In genomic region chr2:131171401-131172104, GRCm38 (mm10) we compare ENCODE assay signal across 8 mouse cellular contexts. TPM values are rescaled to one million over a fixed set of nuclear protein-coding genes. Genes with fewer than 3 reads are reported as not detected.
A peak's percentile ranks its signal among the peaks of the same experiment; 100 is the strongest.
DNase-seq lines count a peak whose midpoint lies in the region; ATAC-seq and TF ChIP-seq lines count a peak whose summit lies in the region.

No protein-coding gene starts in this region.

- H3K9ac ChIP-seq in limb, embryonic 14.5 days (ENCODE audit: low read depth, low read length, severe bottlenecking) = peak overlapping the region; percentile 38; the same call in 1 of the 2 replicates

- no peaks in the 10 kb centered on the region for H3K36me3 ChIP-seq in heart, embryonic 10.5 days
- H3K36me3 ChIP-seq in limb, embryonic 14.5 days (ENCODE audit: control insufficient read depth, insufficient read depth, low read length) = peaks cover 1% of the 10 kb centered on the region; the same call in 1 of the 2 replicates
- 0 out of 2 replicates have a peak, but pooled peaks cover 2% of the 10 kb centered on the region for H3K36me3 ChIP-seq in testis, adult 2 months (ENCODE audit: control insufficient read depth, insufficient read depth, low read length)

- H3K27me3 ChIP-seq in heart, embryonic 10.5 days (ENCODE audit: insufficient read depth, poor library complexity, severe bottlenecking) = peaks cover 57% of the 10 kb centered on the region
- peaks cover 36% of the 10 kb centered on the region for H3K27me3 ChIP-seq in limb, embryonic 14.5 days (ENCODE audit: control insufficient read depth, insufficient read depth, low read length)
- no peaks in the 10 kb centered on the region for H3K27me3 ChIP-seq in testis, adult 2 months (ENCODE audit: control insufficient read depth, insufficient read depth, low read length)

- ATAC-seq in limb, embryonic 14.5 days (ENCODE audit: low FRiP score, low read depth) = peak; percentile 20; the same call in 1 of the 2 replicates
- ATAC-seq in erythroid progenitor cell, adult 5-6 weeks (replicated peaks; ENCODE audit: low FRiP score, poor library complexity, severe bottlenecking) = no peak

- no peak for TF ChIP-seq POLR2A in limb, embryonic 14.5 days (IDR thresholded peaks at IDR 0.05; ENCODE audit: borderline replicate concordance, extremely low read depth, insufficient read depth, insufficient read length)
- TF ChIP-seq POLR2A in testis, adult 2 months (IDR thresholded peaks at IDR 0.05; ENCODE audit: control insufficient read depth, low read depth, low read length) = 0 out of 2 replicates have a peak, but pooled peaks have one; percentile 36

- no peak for TF ChIP-seq CTCF in testis, adult 2 months (IDR thresholded peaks at IDR 0.05; ENCODE audit: control insufficient read depth, insufficient read depth, insufficient replicate concordance, low read depth, low read length)

- H3K4me1 ChIP-seq in heart, embryonic 10.5 days = peaks cover 22% of the 10 kb centered on the region
- H3K4me1 ChIP-seq in limb, embryonic 14.5 days (ENCODE audit: control insufficient read depth, insufficient read depth, low read length) = peaks cover 12% of the 10 kb centered on the region
- H3K4me1 ChIP-seq in testis, adult 2 months (ENCODE audit: control insufficient read depth, insufficient read depth, low read length) = peaks cover 6% of the 10 kb centered on the region

- H3K4me3 ChIP-seq in heart, embryonic 10.5 days = peak overlapping the region; percentile 55
- H3K4me3 ChIP-seq in limb, embryonic 14.5 days (replicated peaks; ENCODE audit: low read length) = peak overlapping the region; percentile 28
- peak overlapping the region; percentile 82 for H3K4me3 ChIP-seq in testis, adult 2 months (ENCODE audit: control insufficient read depth, low read depth, low read length)

- DNase-seq in R1 (ENCODE audit: low read depth, low spot score) = peak; percentile 59
- peak; percentile 74 to 77 for DNase-seq in cerebellum, postnatal 10 days
- no peak for DNase-seq in heart, embryonic 10.5 days (ENCODE audit: low spot score)
- DNase-seq in kidney, adult 9 months = peak; percentile 80
- no peak for DNase-seq in limb, embryonic 14.5 days (ENCODE audit: low spot score)
- DNase-seq in naive thymus-derived CD4-positive, alpha-beta T cell, adult 2 months (ENCODE audit: low read depth) = peak; percentile 48

- no peaks in the 10 kb centered on the region for H3K9me3 ChIP-seq in heart, embryonic 10.5 days
- H3K9me3 ChIP-seq in limb, embryonic 14.5 days (ENCODE audit: control insufficient read depth, low read length) = no peaks in the 10 kb centered on the region

- peak overlapping the region; percentile 48 for H3K4me2 ChIP-seq in limb, embryonic 14.5 days (replicated peaks; ENCODE audit: low read depth, low read length, severe bottlenecking)

- WGBS in heart, embryonic 10.5 days = 3% methylated on average over 43 of the region's 43 CpGs
- 5% methylated on average over 41 of the region's 43 CpGs for WGBS in limb, embryonic 14.5 days

- no peak overlapping the region for H3K27ac ChIP-seq in heart, embryonic 10.5 days
- no peak overlapping the region for H3K27ac ChIP-seq in limb, embryonic 14.5 days (replicated peaks; ENCODE audit: low read depth, low read length)
- no peak overlapping the region; the same call in 1 of the 2 replicates for H3K27ac ChIP-seq in testis, adult 2 months (ENCODE audit: control insufficient read depth, insufficient read depth, low read depth, low read length)

RNA-seq across cellular contexts. Expression of gene Cenpb, which starts 8.3 kb away (rescaled TPM):
- 4.9 and 5.1 TPM in 2 replicates for polyA plus RNA-seq in heart, embryonic 10.5 days (2016; fragmentation: Nextera tagmentation; extraction: Ambion mirVana)
- 48.3 and 56.4 TPM in 2 replicates for polyA plus RNA-seq in limb, embryonic 14.5 days (2012; rRNA removed)
- 9.2 and 12.2 TPM in 2 replicates for polyA plus RNA-seq in limb, embryonic 14.5 days (2014; fragmentation: Nextera tagmentation; extraction: Ambion mirVana)
- polyA plus RNA-seq in testis, adult 2 months (2012; rRNA removed) = 7.6 and 7.9 TPM in 2 replicates
- 8.3 and 8.8 TPM in 2 replicates for total RNA-seq in erythroid progenitor cell, adult 5-6 weeks (2015; ENCODE audit: low replicate concordance)
- total RNA-seq in erythroid progenitor cell, adult 5-6 weeks (2017; ENCODE audit: low replicate concordance) = 12.5 and 15.1 TPM in 2 replicates

RNA-seq across cellular contexts. Expression of gene 1700037H04Rik, which starts 11.7 kb away (rescaled TPM):
- polyA plus RNA-seq in heart, embryonic 10.5 days (2016; fragmentation: Nextera tagmentation; extraction: Ambion mirVana) = 82.6 and 86.0 TPM in 2 replicates
- polyA plus RNA-seq in limb, embryonic 14.5 days (2012; rRNA removed) = 62.7 and 76.1 TPM in 2 replicates
- 59.4 and 67.4 TPM in 2 replicates for polyA plus RNA-seq in limb, embryonic 14.5 days (2014; fragmentation: Nextera tagmentation; extraction: Ambion mirVana)
- polyA plus RNA-seq in testis, adult 2 months (2012; rRNA removed) = 827 and 879 TPM in 2 replicates
- 124 and 160 TPM in 2 replicates for total RNA-seq in erythroid progenitor cell, adult 5-6 weeks (2015; ENCODE audit: low replicate concordance)
- 58.5 and 68.4 TPM in 2 replicates for total RNA-seq in erythroid progenitor cell, adult 5-6 weeks (2017; ENCODE audit: low replicate concordance)

RNA-seq across cellular contexts. Expression of gene Cdc25b, which starts 15.2 kb away (rescaled TPM):
- polyA plus RNA-seq in heart, embryonic 10.5 days (2016; fragmentation: Nextera tagmentation; extraction: Ambion mirVana) = 27.8 and 35.9 TPM in 2 replicates
- 76.4 and 88.9 TPM in 2 replicates for polyA plus RNA-seq in limb, embryonic 14.5 days (2012; rRNA removed)
- 52.1 and 56.2 TPM in 2 replicates for polyA plus RNA-seq in limb, embryonic 14.5 days (2014; fragmentation: Nextera tagmentation; extraction: Ambion mirVana)
- 2.9 and 3.1 TPM in 2 replicates for polyA plus RNA-seq in testis, adult 2 months (2012; rRNA removed)
- total RNA-seq in erythroid progenitor cell, adult 5-6 weeks (2015; ENCODE audit: low replicate concordance) = 345 and 367 TPM in 2 replicates
- total RNA-seq in erythroid progenitor cell, adult 5-6 weeks (2017; ENCODE audit: low replicate concordance) = 664 and 783 TPM in 2 replicates

RNA-seq across cellular contexts. Expression of gene Spef1, which starts 15.5 kb away (rescaled TPM):
- polyA plus RNA-seq in heart, embryonic 10.5 days (2016; fragmentation: Nextera tagmentation; extraction: Ambion mirVana) = 0.75 and 1.5 TPM in 2 replicates
- polyA plus RNA-seq in limb, embryonic 14.5 days (2012; rRNA removed) = 16.3 and 18.2 TPM in 2 replicates
- 6.7 and 8.1 TPM in 2 replicates for polyA plus RNA-seq in limb, embryonic 14.5 days (2014; fragmentation: Nextera tagmentation; extraction: Ambion mirVana)
- polyA plus RNA-seq in testis, adult 2 months (2012; rRNA removed) = 13.1 and 14.8 TPM in 2 replicates
- 4.6 and 4.7 TPM in 2 replicates for total RNA-seq in erythroid progenitor cell, adult 5-6 weeks (2015; ENCODE audit: low replicate concordance)
- 4.1 and 6.4 TPM in 2 replicates for total RNA-seq in erythroid progenitor cell, adult 5-6 weeks (2017; ENCODE audit: low replicate concordance)

RNA-seq across cellular contexts. Expression of gene Ap5s1, which starts 35.3 kb away (rescaled TPM):
- 23.6 and 33.3 TPM in 2 replicates for polyA plus RNA-seq in heart, embryonic 10.5 days (2016; fragmentation: Nextera tagmentation; extraction: Ambion mirVana)
- 29.5 and 50.9 TPM in 2 replicates for polyA plus RNA-seq in limb, embryonic 14.5 days (2012; rRNA removed)
- 25.9 and 26.7 TPM in 2 replicates for polyA plus RNA-seq in limb, embryonic 14.5 days (2014; fragmentation: Nextera tagmentation; extraction: Ambion mirVana)
- polyA plus RNA-seq in testis, adult 2 months (2012; rRNA removed) = 12.7 TPM in 2 replicates
- total RNA-seq in erythroid progenitor cell, adult 5-6 weeks (2015; ENCODE audit: low replicate concordance) = 10.8 and 11.3 TPM in 2 replicates
- 10.9 and 11.4 TPM in 2 replicates for total RNA-seq in erythroid progenitor cell, adult 5-6 weeks (2017; ENCODE audit: low replicate concordance)

Comparison
In these comparisons a context has a peak if more than half of its experiments do, and no peak if none do; other contexts are left out.
1. DNase-seq: peak in R1 (single experiment), cerebellum, postnatal 10 days (2 of 2), kidney, adult 9 months (single experiment) and naive thymus-derived CD4-positive, alpha-beta T cell, adult 2 months (single experiment); none in heart, embryonic 10.5 days (single experiment) and limb, embryonic 14.5 days (single experiment).
2. H3K4me3 ChIP-seq: peak in every context shown above with its lines; median percentile 82 in testis, adult 2 months; 55 in heart, embryonic 10.5 days; 28 in limb, embryonic 14.5 days.